32 mouse cellular contexts compared by ENCODE assay signal in the genomic region with DNA sequence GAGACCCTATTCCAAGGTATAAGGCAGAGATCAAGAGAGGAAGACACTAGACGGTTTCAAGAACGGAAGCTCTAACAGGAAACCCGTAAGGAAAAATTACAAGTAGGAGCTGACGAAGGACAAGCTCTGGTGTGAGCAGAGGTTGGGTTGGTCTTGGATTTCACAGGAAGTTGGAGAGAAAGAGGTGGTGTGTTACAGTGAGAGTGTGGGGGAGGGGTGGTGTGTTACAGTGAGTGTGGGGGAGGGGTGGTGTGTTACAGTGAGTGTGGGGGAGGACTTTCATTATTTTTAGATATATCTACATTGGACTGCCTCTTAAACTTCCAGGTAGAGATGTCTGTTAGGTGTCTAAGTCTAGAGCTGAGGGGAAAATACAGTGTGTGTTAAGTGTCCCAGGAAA. TPM values are rescaled to one million over a fixed set of nuclear protein-coding genes. Genes with fewer than 3 reads are reported as not detected.
A peak's percentile ranks its signal among the peaks of the same experiment; 100 is the strongest.
DNase-seq lines count a peak whose midpoint lies in the region; ATAC-seq and TF ChIP-seq lines count a peak whose summit lies in the region.
"Had no signal": no experiment of that assay in that cellular context is flagged by ENCODE, and none has a peak within 500 bp of the region (broad histone marks: within the 10 kb centered on the region; RNA-seq: fewer than 3 reads in every experiment).

No protein-coding gene starts in this region.

- peak; percentile 19 for DNase-seq in kidney, postnatal 0 days (ENCODE audit: low spot score)
- DNase-seq in kidney, postnatal 4 days = no peak
- DNase-seq in MEL (ENCODE audit: low read depth, low spot score) (peak; percentile 8), liver (peak; percentile 24)
- no peak for DNase-seq in T-cell, adult 2 months (ENCODE audit: low spot score)
- DNase-seq in yolk sac, embryonic 10.5 days (ENCODE audit: low spot score) = no peak
- DNase-seq: adrenal gland, postnatal 25 days; B cell, adult 2 months; cerebellum, adult 9-11 months; gastrocnemius, postnatal 36 days; heart, postnatal 4 days; kidney, adult 8-10 months; kidney, postnatal 14 days; layer of hippocampus, postnatal 36 days; lung, postnatal 4 days; right cerebral cortex, adult 18-20 months; thymus, postnatal 36 days had no signal

- WGBS in kidney, postnatal 0 days = 45% methylated on average over 4 of the region's 4 CpGs
- 29% methylated on average over 4 of the region's 4 CpGs for WGBS in liver, embryonic 16.5 days (ENCODE audit: insufficient replicate concordance)
- 88% methylated on average over 4 of the region's 4 CpGs for WGBS in hindbrain, embryonic 16.5 days

- no peak overlapping the region for H3K4me2 ChIP-seq in kidney, postnatal 0 days (ENCODE audit: low read length)
- 0 out of 2 replicates have a peak overlapping the region, but pooled peaks have one; percentile 6 for H3K4me2 ChIP-seq in liver, embryonic 16.5 days (ENCODE audit: low read depth, low read length)
- H3K4me2 ChIP-seq in hindbrain, embryonic 16.5 days (ENCODE audit: low read length) = no peak overlapping the region
- H3K4me2 ChIP-seq: embryonic facial prominence, embryonic 13.5 days; forebrain, embryonic 12.5 days; hindbrain, embryonic 15.5 days; intestine, embryonic 15.5 days; limb, embryonic 13.5 days had no signal

- no peak overlapping the region for H3K4me3 ChIP-seq in kidney, postnatal 0 days (replicated peaks; ENCODE audit: low read depth, low read length)
- H3K4me3 ChIP-seq in MEL (ENCODE audit: control insufficient read depth in 1 of 2, insufficient read depth in 1 of 2, low read depth in 2 of 2, low read length in 2 of 2) = no peak overlapping the region
- no peak overlapping the region for H3K4me3 ChIP-seq in liver, embryonic 16.5 days (ENCODE audit: low read depth, low read length)
- no peak overlapping the region for H3K4me3 ChIP-seq in hindbrain, embryonic 16.5 days (ENCODE audit: low read length)
- H3K4me3 ChIP-seq: embryonic facial prominence, embryonic 13.5 days; erythroblast, embryonic 14.5 days; forebrain, embryonic 12.5 days; hindbrain, embryonic 15.5 days; intestine, embryonic 15.5 days; layer of hippocampus, adult 2 months; limb, embryonic 13.5 days; midbrain, embryonic 10.5 days; myocyte had no signal

- no peak for ATAC-seq in kidney, postnatal 0 days (replicated peaks; ENCODE audit: low FRiP score, low read depth)
- ATAC-seq in liver, embryonic 16.5 days (ENCODE audit: low read depth) = peak; percentile 39; the same call in 1 of the 2 replicates
- ATAC-seq in hindbrain, embryonic 16.5 days = no peak
- ATAC-seq: intestine, embryonic 15.5 days; midbrain, embryonic 16.5 days had no signal

- no peak for TF ChIP-seq POLR2A in MEL (IDR thresholded peaks at IDR 0.05; ENCODE audit: control insufficient read depth in 1 of 2, insufficient read depth in 1 of 2, low read depth in 1 of 2, low read length in 2 of 2, poor library complexity in 1 of 2)

- no peaks in the 10 kb centered on the region for H3K36me3 ChIP-seq in kidney, postnatal 0 days (ENCODE audit: insufficient read depth, low read length)
- H3K36me3 ChIP-seq in MEL (ENCODE audit: control insufficient read depth in 1 of 2, insufficient read depth in 2 of 2, low read length in 2 of 2) = peaks cover 0 to 16% of the 10 kb centered on the region in 2 experiments; a peak in 2 of 4 replicates
- H3K36me3 ChIP-seq in liver, embryonic 16.5 days (ENCODE audit: control insufficient read depth, insufficient read depth) = no peaks in the 10 kb centered on the region
- H3K36me3 ChIP-seq in hindbrain, embryonic 16.5 days (ENCODE audit: control insufficient read depth, insufficient read depth, low read length) = no peaks in the 10 kb centered on the region
- H3K36me3 ChIP-seq: embryonic facial prominence, embryonic 13.5 days; forebrain, embryonic 12.5 days; hindbrain, embryonic 15.5 days; intestine, embryonic 15.5 days; limb, embryonic 13.5 days; midbrain, embryonic 10.5 days had no signal

- no peak for TF ChIP-seq RAD21 in MEL (IDR thresholded peaks at IDR 0.05; ENCODE audit: low read depth, low read length)

- H3K9ac ChIP-seq in kidney, postnatal 0 days (ENCODE audit: low read depth, low read length) = no peak overlapping the region
- H3K9ac ChIP-seq in MEL (ENCODE audit: control insufficient read depth, low read depth, low read length, poor library complexity, severe bottlenecking) = no peak overlapping the region
- no peak overlapping the region for H3K9ac ChIP-seq in liver, embryonic 16.5 days (ENCODE audit: low read depth, low read length)
- no peak overlapping the region for H3K9ac ChIP-seq in hindbrain, embryonic 16.5 days (ENCODE audit: low read depth, low read length)
- H3K9ac ChIP-seq: embryonic facial prominence, embryonic 13.5 days; forebrain, embryonic 12.5 days; hindbrain, embryonic 15.5 days; intestine, embryonic 15.5 days; limb, embryonic 13.5 days had no signal

- no peaks in the 10 kb centered on the region for H3K9me3 ChIP-seq in kidney, postnatal 0 days (replicated peaks; ENCODE audit: low read length)
- H3K9me3 ChIP-seq in MEL (replicated peaks; ENCODE audit: insufficient read depth, low read length) = no peaks in the 10 kb centered on the region
- H3K9me3 ChIP-seq in liver, embryonic 16.5 days (replicated peaks; ENCODE audit: control insufficient read depth, low read length) = no peaks in the 10 kb centered on the region
- H3K9me3 ChIP-seq in hindbrain, embryonic 16.5 days (ENCODE audit: control insufficient read depth, low read length) = no peaks in the 10 kb centered on the region
- H3K9me3 ChIP-seq: embryonic facial prominence, embryonic 13.5 days; forebrain, embryonic 12.5 days; hindbrain, embryonic 15.5 days; intestine, embryonic 15.5 days; limb, embryonic 13.5 days; midbrain, embryonic 10.5 days had no signal

- no peaks in the 10 kb centered on the region for H3K79me2 ChIP-seq in MEL (ENCODE audit: control insufficient read depth, insufficient read depth, low read length, poor library complexity)

- no peaks in the 10 kb centered on the region for H3K4me1 ChIP-seq in kidney, postnatal 0 days (replicated peaks; ENCODE audit: insufficient read depth, low read length)
- H3K4me1 ChIP-seq in MEL (ENCODE audit: control insufficient read depth in 1 of 2, insufficient read depth in 2 of 2, low read length in 2 of 2) = peaks cover 11 to 12% of the 10 kb centered on the region in 2 experiments
- H3K4me1 ChIP-seq in liver, embryonic 16.5 days (ENCODE audit: control insufficient read depth, low read depth, low read length) = no peaks in the 10 kb centered on the region; the same call in 1 of the 2 replicates
- no peaks in the 10 kb centered on the region for H3K4me1 ChIP-seq in hindbrain, embryonic 16.5 days (ENCODE audit: control insufficient read depth, insufficient read depth, low read depth, low read length)
- H3K4me1 ChIP-seq: embryonic facial prominence, embryonic 13.5 days; forebrain, embryonic 12.5 days; hindbrain, embryonic 15.5 days; intestine, embryonic 15.5 days; limb, embryonic 13.5 days; midbrain, embryonic 10.5 days had no signal

- no peak overlapping the region for H3K27ac ChIP-seq in kidney, postnatal 0 days
- H3K27ac ChIP-seq in MEL (ENCODE audit: control insufficient read depth, low read depth, low read length) = no peak overlapping the region
- no peak overlapping the region for H3K27ac ChIP-seq in liver, embryonic 16.5 days (ENCODE audit: low read length)
- H3K27ac ChIP-seq in hindbrain, embryonic 16.5 days (ENCODE audit: low read depth, low read length) = no peak overlapping the region
- H3K27ac ChIP-seq: embryonic facial prominence, embryonic 13.5 days; forebrain, embryonic 12.5 days; hindbrain, embryonic 15.5 days; intestine, embryonic 15.5 days; layer of hippocampus, adult 2 months; limb, embryonic 13.5 days; midbrain, embryonic 10.5 days had no signal

- no peaks in the 10 kb centered on the region for H3K27me3 ChIP-seq in kidney, postnatal 0 days (ENCODE audit: insufficient read depth, low read length)
- no peaks in the 10 kb centered on the region for H3K27me3 ChIP-seq in MEL (ENCODE audit: control insufficient read depth in 1 of 2, insufficient read depth in 2 of 2, low read length in 2 of 2)
- H3K27me3 ChIP-seq in liver, embryonic 16.5 days (ENCODE audit: control insufficient read depth, insufficient read depth, low read depth, low read length) = no peaks in the 10 kb centered on the region
- no peaks in the 10 kb centered on the region for H3K27me3 ChIP-seq in hindbrain, embryonic 16.5 days (replicated peaks; ENCODE audit: control insufficient read depth, insufficient read depth, low read length)
- H3K27me3 ChIP-seq: embryonic facial prominence, embryonic 13.5 days; forebrain, embryonic 12.5 days; hindbrain, embryonic 15.5 days; intestine, embryonic 15.5 days; limb, embryonic 13.5 days had no signal

- no peak for TF ChIP-seq EP300 in MEL (IDR thresholded peaks at IDR 0.05; ENCODE audit: low read depth in 1 of 2, low read length in 2 of 2)

- no peak for TF ChIP-seq CTCF in kidney, postnatal 0 days (IDR thresholded peaks at IDR 0.05; ENCODE audit: low read depth)
- TF ChIP-seq CTCF in MEL (IDR thresholded peaks at IDR 0.05 in 2 of 3, conservative IDR thresholded peaks at IDR 0.05 in 1 of 3; ENCODE audit: control insufficient read depth in 1 of 3, insufficient read depth in 1 of 3, low read depth in 2 of 3, low read length in 3 of 3, poor library complexity in 1 of 3, severe bottlenecking in 1 of 3) = no peak

TF ChIP-seq in MEL, 35 proteins besides CTCF, POLR2A, EP300 and RAD21 (continues in another document):
- TF ChIP-seq BHLHE40 (IDR thresholded peaks at IDR 0.05; ENCODE audit: borderline replicate concordance, low read depth, low read length) = no peak
- no peak for TF ChIP-seq MYC (IDR thresholded peaks at IDR 0.05; ENCODE audit: low read depth, low read length)
- peak; percentile 35 for TF ChIP-seq CHD2 (IDR thresholded peaks at IDR 0.05; ENCODE audit: low read length)
- no peak for TF ChIP-seq POLR2AphosphoS5 (IDR thresholded peaks at IDR 0.05; ENCODE audit: borderline replicate concordance, low read depth, low read length)

RNA-seq across cellular contexts. Expression of a gene that starts 16.4 kb away (rescaled TPM):
- polyA plus RNA-seq in kidney, postnatal 0 days (2015; fragmentation: Nextera tagmentation; extraction: Ambion mirVana) = 0.16 and 0.18 TPM in 2 replicates
- total RNA-seq in MEL (2012; rRNA removed) = 0.04 and 0.07 TPM in 2 replicates
- polyA plus RNA-seq in MEL (2012; ENCODE audit: insufficient read depth in 1 of 2, insufficient read length in 2 of 2, low read depth in 1 of 2, low replicate concordance in 2 of 2, missing spikeins in 1 of 2) = under 1 TPM in 1 of 2 experiments, not detected in 1; 0.06 TPM
- polyA plus RNA-seq in liver, embryonic 16.5 days (2015; fragmentation: Nextera tagmentation; extraction: Ambion mirVana) = 0.18 TPM in 1 of 2 replicates, not detected in the other
- polyA plus RNA-seq in hindbrain, embryonic 16.5 days (2015; fragmentation: Nextera tagmentation; extraction: Ambion mirVana) = 0.06 and 0.30 TPM in 2 replicates
- total RNA-seq: common myeloid progenitor, adult 5-6 weeks; left cerebral cortex, postnatal 14 days had no signal
- polyA plus RNA-seq: erythroblast, embryonic 14.5 days; heart, embryonic 14.5 days had no signal

RNA-seq across cellular contexts. Expression of a gene that starts 38.5 kb away (rescaled TPM):
- 4.4 and 4.6 TPM in 2 replicates for polyA plus RNA-seq in kidney, postnatal 0 days (2015; fragmentation: Nextera tagmentation; extraction: Ambion mirVana)
- 0.07 and 0.08 TPM in 2 replicates for total RNA-seq in MEL (2012; rRNA removed)
- not detected for polyA plus RNA-seq in MEL (2012; ENCODE audit: insufficient read depth in 1 of 2, insufficient read length in 2 of 2, low read depth in 1 of 2, low replicate concordance in 2 of 2, missing spikeins in 1 of 2)
- 10.1 and 10.6 TPM in 2 replicates for polyA plus RNA-seq in liver, embryonic 16.5 days (2015; fragmentation: Nextera tagmentation; extraction: Ambion mirVana)
- polyA plus RNA-seq in hindbrain, embryonic 16.5 days (2015; fragmentation: Nextera tagmentation; extraction: Ambion mirVana) = 5.9 and 7.0 TPM in 2 replicates

Comparison
In these comparisons a context has a peak if more than half of its experiments do, and no peak if none do; other contexts are left out.
1. DNase-seq: peak in kidney, postnatal 0 days (single experiment), MEL (single experiment) and liver (single experiment); none in kidney, postnatal 4 days (0 of 2), T-cell, adult 2 months (single experiment) and yolk sac, embryonic 10.5 days (single experiment).